Mouse (Mus musculus): ENCODE measurements at regions not wholly inside any gene's neighbourhood (a gene's known extent, or its start where the extent isn't known, plus 50 kb on each side); places are given as distances from the start of the nearest gene placed in this dataset.

- WGBS (ENCODE audit: insufficient replicate concordance) = 56% methylated on average over 17 of the region's 17 CpGs
- ATAC-seq (replicated peaks; ENCODE audit: insufficient number of reproducible peaks, low FRiP score, low TSS enrichment) = no peak
- H3K27me3 ChIP-seq (ENCODE audit: control insufficient read depth, insufficient read depth, low read length) = no peaks in the 10 kb centered on the region
- H3K4me2 ChIP-seq = no peak overlapping the region
- peaks cover 4% of the 10 kb centered on the region; the same call in 1 of the 2 replicates for H3K4me1 ChIP-seq (ENCODE audit: control insufficient read depth, insufficient read depth, low read length)
- H3K9ac ChIP-seq (ENCODE audit: low read depth, low read length) = no peak overlapping the region
- H3K4me3 ChIP-seq (ENCODE audit: low read depth, low read length) = no peak overlapping the region
- H3K27ac ChIP-seq (ENCODE audit: low read depth, low read length) = no peak overlapping the region
- no peaks in the 10 kb centered on the region for H3K9me3 ChIP-seq (replicated peaks; ENCODE audit: control insufficient read depth, low read length)
- H3K36me3 ChIP-seq (ENCODE audit: control insufficient read depth, insufficient read depth, low read length) = no peaks in the 10 kb centered on the region
Measured at GRCm38 (mm10) chr10:67377643-67378223, 92.6 kb upstream of the Nrbf2 start.

DNA sequence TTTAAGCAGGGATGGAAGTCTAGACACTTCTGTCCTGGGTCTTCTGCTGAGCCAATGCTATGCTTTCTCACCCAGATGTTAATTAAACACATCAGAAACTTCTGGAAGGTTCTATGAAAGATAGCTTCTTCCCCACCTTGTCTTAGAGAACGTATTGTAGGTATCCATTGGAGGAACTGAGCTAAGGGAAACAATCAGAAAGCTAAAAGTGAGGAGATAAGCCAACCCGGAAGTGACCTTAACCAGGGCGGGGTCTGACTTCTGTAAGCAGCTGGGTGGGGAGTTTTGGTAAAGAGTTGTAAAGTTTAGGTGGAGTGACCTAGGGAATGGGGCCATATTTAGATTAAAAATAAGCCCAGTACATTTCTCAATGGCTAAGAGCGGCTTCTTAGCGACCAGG is 95.1 kb upstream of the Nrbf2 start:
- no peak for ATAC-seq (replicated peaks; ENCODE audit: insufficient number of reproducible peaks, low FRiP score, low TSS enrichment)
- no peak overlapping the region for H3K4me2 ChIP-seq
- WGBS (ENCODE audit: insufficient replicate concordance) = 78% methylated on average over 5 of the region's 5 CpGs
- H3K27ac ChIP-seq (ENCODE audit: low read depth, low read length) = no peak overlapping the region
- no peaks in the 10 kb centered on the region for H3K9me3 ChIP-seq (replicated peaks; ENCODE audit: control insufficient read depth, low read length)
- no peaks in the 10 kb centered on the region for H3K36me3 ChIP-seq (ENCODE audit: control insufficient read depth, insufficient read depth, low read length)
- no peak overlapping the region for H3K4me3 ChIP-seq (ENCODE audit: low read depth, low read length)
- H3K4me1 ChIP-seq (ENCODE audit: control insufficient read depth, insufficient read depth, low read length) = peaks cover 2% of the 10 kb centered on the region; the same call in 1 of the 2 replicates
- no peaks in the 10 kb centered on the region for H3K27me3 ChIP-seq (ENCODE audit: control insufficient read depth, insufficient read depth, low read length)
- H3K9ac ChIP-seq (ENCODE audit: low read depth, low read length) = no peak overlapping the region

GRCm38 (mm10) chr10:67383352-67383751 is 98.2 kb upstream of the Nrbf2 start:
- WGBS (ENCODE audit: insufficient replicate concordance) = 78% methylated on average over 4 of the region's 4 CpGs
- Histone ChIP-seq H3K9me3 (replicated peaks; ENCODE audit: control insufficient read depth, low read length) (no peaks in the 10 kb centered on the region), H3K4me2 (no peak overlapping the region), H3K27ac (ENCODE audit: low read depth, low read length) (no peak overlapping the region), H3K27me3 (ENCODE audit: control insufficient read depth, insufficient read depth, low read length) (no peaks in the 10 kb centered on the region), H3K36me3 (ENCODE audit: control insufficient read depth, insufficient read depth, low read length) (no peaks in the 10 kb centered on the region), H3K4me3 (ENCODE audit: low read depth, low read length) (no peak overlapping the region), H3K4me1 (ENCODE audit: control insufficient read depth, insufficient read depth, low read length) (no peaks in the 10 kb centered on the region), H3K9ac (ENCODE audit: low read depth, low read length) (no peak overlapping the region)
- no peak for ATAC-seq (replicated peaks; ENCODE audit: insufficient number of reproducible peaks, low FRiP score, low TSS enrichment)

DNA sequence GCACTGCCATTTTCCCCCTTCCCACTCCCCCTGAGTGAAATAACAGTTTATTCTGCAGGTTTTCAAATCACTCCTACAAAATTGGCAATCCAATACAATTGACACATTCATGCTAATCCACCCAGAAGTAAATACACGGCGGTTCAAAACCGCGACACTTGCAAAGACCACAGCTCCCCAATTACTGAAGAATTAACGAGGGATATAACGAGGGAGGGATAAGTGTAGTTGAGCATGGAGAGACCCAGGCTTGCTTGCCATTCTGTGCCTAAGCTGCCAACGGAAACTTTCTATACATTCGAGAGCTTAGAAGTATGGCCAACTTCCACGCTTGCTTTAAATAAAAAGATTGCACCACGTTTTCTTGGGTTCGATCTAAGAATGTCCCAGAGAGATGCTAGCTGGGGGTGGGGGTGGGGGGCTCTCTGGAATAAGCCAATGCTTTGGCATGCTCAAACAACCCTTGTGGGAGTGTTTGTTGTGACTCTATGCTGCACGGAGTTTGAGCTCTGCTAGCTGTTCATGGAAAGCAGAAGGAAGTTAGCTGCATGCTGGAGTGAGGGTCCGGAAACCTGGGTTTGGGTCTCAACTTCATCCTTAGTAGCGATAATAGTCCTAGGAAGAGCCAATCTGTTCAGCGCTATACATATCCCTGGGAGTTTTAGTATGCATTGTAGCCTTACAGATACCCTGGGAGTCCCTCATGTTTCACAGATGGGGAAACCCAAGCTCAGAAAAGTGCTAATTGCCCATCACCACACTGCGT is 98.9 kb upstream of the Nrbf2 start:
- Histone ChIP-seq H3K27ac (ENCODE audit: low read depth, low read length) (no peak overlapping the region), H3K9ac (ENCODE audit: low read depth, low read length) (no peak overlapping the region), H3K4me3 (ENCODE audit: low read depth, low read length) (no peak overlapping the region), H3K27me3 (ENCODE audit: control insufficient read depth, insufficient read depth, low read length) (no peaks in the 10 kb centered on the region), H3K36me3 (ENCODE audit: control insufficient read depth, insufficient read depth, low read length) (no peaks in the 10 kb centered on the region), H3K9me3 (replicated peaks; ENCODE audit: control insufficient read depth, low read length) (no peaks in the 10 kb centered on the region), H3K4me2 (no peak overlapping the region), H3K4me1 (ENCODE audit: control insufficient read depth, insufficient read depth, low read length) (no peaks in the 10 kb centered on the region)
- ATAC-seq (replicated peaks; ENCODE audit: insufficient number of reproducible peaks, low FRiP score, low TSS enrichment) = no peak
- 84% methylated on average over 16 of the region's 16 CpGs for WGBS (ENCODE audit: insufficient replicate concordance)

DNA sequence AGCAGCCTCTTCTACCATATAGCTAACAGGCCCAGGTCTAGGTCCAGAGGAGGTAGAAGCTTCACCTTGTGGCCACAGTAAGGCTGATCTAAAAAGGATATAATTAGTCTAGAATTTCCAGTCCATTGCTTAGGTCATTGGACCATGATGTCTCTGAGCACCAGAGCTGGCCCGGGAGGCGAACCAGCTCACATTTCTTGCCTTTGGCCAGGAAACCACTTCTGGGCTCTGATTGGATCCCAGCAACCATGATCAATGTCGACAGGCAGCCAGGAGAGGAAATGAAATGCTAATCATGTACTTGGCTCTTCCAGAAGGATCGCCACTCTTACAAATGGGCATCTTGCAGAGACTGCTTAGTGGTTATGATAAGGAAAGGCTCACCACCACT is 99.5 kb upstream of the Nrbf2 start:
- ATAC-seq (replicated peaks; ENCODE audit: insufficient number of reproducible peaks, low FRiP score, low TSS enrichment) = no peak
- 72% methylated on average over 4 of the region's 4 CpGs for WGBS (ENCODE audit: insufficient replicate concordance)

DNA sequence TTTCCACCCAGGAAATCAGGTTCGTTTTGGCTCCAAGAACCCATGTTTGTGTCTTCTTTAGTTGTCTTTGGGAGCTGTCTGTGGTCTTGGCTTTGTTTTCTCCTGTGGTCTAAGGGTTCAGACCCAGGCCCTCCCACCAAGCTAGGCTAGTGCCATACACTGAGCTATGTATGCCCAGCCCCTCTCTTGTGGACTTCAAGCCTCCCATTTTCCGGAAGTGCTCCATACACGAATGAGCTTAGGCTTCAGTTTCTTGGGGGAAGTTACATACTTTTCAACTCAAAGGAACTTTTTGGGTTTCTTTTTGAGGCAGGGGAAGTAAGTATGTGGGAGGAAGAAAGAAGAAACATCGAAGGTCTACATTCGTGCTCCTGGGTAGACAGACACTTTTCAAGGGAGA is 100.9 kb upstream of the Nrbf2 start:
- H3K4me2 ChIP-seq = no peak overlapping the region
- no peaks in the 10 kb centered on the region for H3K4me1 ChIP-seq (ENCODE audit: control insufficient read depth, insufficient read depth, low read length)
- no peak overlapping the region for H3K27ac ChIP-seq (ENCODE audit: low read depth, low read length)
- no peaks in the 10 kb centered on the region for H3K36me3 ChIP-seq (ENCODE audit: control insufficient read depth, insufficient read depth, low read length)
- no peak overlapping the region for H3K4me3 ChIP-seq (ENCODE audit: low read depth, low read length)
- no peak overlapping the region for H3K9ac ChIP-seq (ENCODE audit: low read depth, low read length)
- WGBS (ENCODE audit: insufficient replicate concordance) = 79% methylated on average over 5 of the region's 5 CpGs
- no peaks in the 10 kb centered on the region for H3K9me3 ChIP-seq (replicated peaks; ENCODE audit: control insufficient read depth, low read length)
- ATAC-seq (replicated peaks; ENCODE audit: insufficient number of reproducible peaks, low FRiP score, low TSS enrichment) = no peak
- no peaks in the 10 kb centered on the region for H3K27me3 ChIP-seq (ENCODE audit: control insufficient read depth, insufficient read depth, low read length)

More for the DNA sequence above, 99.5 kb upstream of the Nrbf2 start:
- H3K36me3 ChIP-seq (ENCODE audit: control insufficient read depth, insufficient read depth, low read length) = no peaks in the 10 kb centered on the region
- H3K4me2 ChIP-seq = no peak overlapping the region
- no peaks in the 10 kb centered on the region for H3K9me3 ChIP-seq (replicated peaks; ENCODE audit: control insufficient read depth, low read length)
- no peak overlapping the region for H3K9ac ChIP-seq (ENCODE audit: low read depth, low read length)
- no peaks in the 10 kb centered on the region for H3K4me1 ChIP-seq (ENCODE audit: control insufficient read depth, insufficient read depth, low read length)
- no peaks in the 10 kb centered on the region for H3K27me3 ChIP-seq (ENCODE audit: control insufficient read depth, insufficient read depth, low read length)
- H3K4me3 ChIP-seq (ENCODE audit: low read depth, low read length) = no peak overlapping the region
- H3K27ac ChIP-seq (ENCODE audit: low read depth, low read length) = no peak overlapping the region

DNA sequence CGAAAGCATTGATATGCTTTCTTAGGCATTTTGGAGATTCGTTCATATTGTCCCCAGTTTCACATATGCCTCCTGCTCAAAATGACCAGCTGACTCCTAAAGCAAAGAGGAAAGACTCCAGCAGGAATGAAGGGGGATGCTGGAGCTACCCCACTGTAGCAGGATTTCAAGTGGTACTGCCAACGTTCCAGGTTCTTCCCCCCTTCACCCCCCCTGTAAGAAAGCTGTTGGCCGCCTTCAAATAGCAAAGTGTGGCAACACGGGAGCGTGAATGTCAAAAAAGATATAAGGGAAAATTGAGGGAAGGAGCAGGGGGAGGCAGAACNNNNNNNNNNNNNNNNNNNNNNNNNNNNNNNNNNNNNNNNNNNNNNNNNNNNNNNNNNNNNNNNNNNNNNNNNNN is 103.7 kb upstream of the Nrbf2 start:
- Histone ChIP-seq H3K27me3 (ENCODE audit: control insufficient read depth, insufficient read depth, low read length) (no peaks in the 10 kb centered on the region), H3K4me2 (no peak overlapping the region), H3K4me3 (ENCODE audit: low read depth, low read length) (no peak overlapping the region), H3K9me3 (replicated peaks; ENCODE audit: control insufficient read depth, low read length) (no peaks in the 10 kb centered on the region), H3K4me1 (ENCODE audit: control insufficient read depth, insufficient read depth, low read length) (no peaks in the 10 kb centered on the region), H3K27ac (ENCODE audit: low read depth, low read length) (no peak overlapping the region), H3K9ac (ENCODE audit: low read depth, low read length) (no peak overlapping the region), H3K36me3 (ENCODE audit: control insufficient read depth, insufficient read depth, low read length) (no peaks in the 10 kb centered on the region)
- whole genome bisulfite sequencing (ENCODE audit: insufficient replicate concordance) = 68% methylated on average over 4 of the region's 6 CpGs
- ATAC-seq (replicated peaks; ENCODE audit: insufficient number of reproducible peaks, low FRiP score, low TSS enrichment) = no peak

DNA sequence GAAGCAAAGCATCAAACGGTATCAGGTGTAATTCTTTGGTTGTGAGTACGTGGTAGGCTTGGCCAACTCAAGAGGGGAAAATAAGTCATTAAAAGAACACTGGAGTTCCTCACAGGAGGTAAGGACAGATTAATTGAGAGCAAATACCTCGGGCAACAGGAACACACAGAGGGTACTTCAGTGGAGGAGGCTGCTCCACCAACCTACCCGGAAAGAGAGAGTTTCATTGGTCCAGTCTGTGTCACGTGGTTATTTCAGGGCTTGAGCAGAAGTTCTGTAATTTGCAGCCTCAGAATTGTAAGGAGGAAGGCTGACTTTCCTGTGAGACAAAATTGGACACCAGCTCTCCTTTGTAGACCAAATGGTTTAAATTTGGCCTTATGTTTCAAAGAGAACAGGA is 115.3 kb upstream of the Nrbf2 start:
- H3K9ac ChIP-seq (ENCODE audit: low read depth, low read length) = no peak overlapping the region
- H3K4me3 ChIP-seq (ENCODE audit: low read depth, low read length) = no peak overlapping the region
- H3K4me2 ChIP-seq = no peak overlapping the region
- 64% methylated on average over 5 of the region's 5 CpGs for WGBS (ENCODE audit: insufficient replicate concordance)
- no peak overlapping the region for H3K27ac ChIP-seq (ENCODE audit: low read depth, low read length)
- no peaks in the 10 kb centered on the region for H3K36me3 ChIP-seq (ENCODE audit: control insufficient read depth, insufficient read depth, low read length)
- H3K9me3 ChIP-seq (replicated peaks; ENCODE audit: control insufficient read depth, low read length) = no peaks in the 10 kb centered on the region
- no peak for ATAC-seq (replicated peaks; ENCODE audit: insufficient number of reproducible peaks, low FRiP score, low TSS enrichment)
- H3K4me1 ChIP-seq (ENCODE audit: control insufficient read depth, insufficient read depth, low read length) = no peaks in the 10 kb centered on the region
- H3K27me3 ChIP-seq (ENCODE audit: control insufficient read depth, insufficient read depth, low read length) = no peaks in the 10 kb centered on the region

GRCm38 (mm10) chr10:67401409-67401808 is 116.3 kb upstream of the Nrbf2 start:
- H3K4me1 ChIP-seq (ENCODE audit: control insufficient read depth, insufficient read depth, low read length) = no peaks in the 10 kb centered on the region
- no peak overlapping the region for H3K4me2 ChIP-seq
- no peaks in the 10 kb centered on the region for H3K9me3 ChIP-seq (replicated peaks; ENCODE audit: control insufficient read depth, low read length)
- H3K27ac ChIP-seq (ENCODE audit: low read depth, low read length) = no peak overlapping the region
- H3K9ac ChIP-seq (ENCODE audit: low read depth, low read length) = no peak overlapping the region
- WGBS (ENCODE audit: insufficient replicate concordance) = 53% methylated on average over 6 of the region's 6 CpGs
- H3K36me3 ChIP-seq (ENCODE audit: control insufficient read depth, insufficient read depth, low read length) = no peaks in the 10 kb centered on the region
- no peaks in the 10 kb centered on the region for H3K27me3 ChIP-seq (ENCODE audit: control insufficient read depth, insufficient read depth, low read length)
- no peak for ATAC-seq (replicated peaks; ENCODE audit: insufficient number of reproducible peaks, low FRiP score, low TSS enrichment)
- no peak overlapping the region for H3K4me3 ChIP-seq (ENCODE audit: low read depth, low read length)
